Mouse (Mus musculus) MEL (cell line): ENCODE results near the gene Rundc3a. TPM values are rescaled to one million over a fixed set of nuclear protein-coding genes. Genes with fewer than 3 reads are reported as not detected.

Experiments
- DNase-seq: peaks from one replicate; pipeline ENCODE4 v3.0.0; 2011; ENCODE audit warnings: low read depth, low spot score
- H3K27ac ChIP-seq: 2 replicates; pipeline ENCODE4 v1.5.1; 2012; ENCODE audit warnings: low read depth, mild to moderate bottlenecking, control low read depth, low read length, moderate library complexity; ENCODE audit not compliant: control insufficient read depth
- H3K27me3 ChIP-seq, 2 experiments: fragments of 150-350 bp in 1 of 2; sonication (generic) in 1 of 2; 2 replicates each; pipeline ENCODE4 v1.6.1; 2012; ENCODE audit warnings: low read length in 2 of 2, mild to moderate bottlenecking in 2 of 2, improper control_type of control experiment in 1 of 2, moderate library complexity in 1 of 2; ENCODE audit not compliant: insufficient read depth in 2 of 2, control insufficient read depth in 1 of 2
- H3K36me3 ChIP-seq, 2 experiments: 2 replicates each; pipeline ENCODE4 v1.6.1; 2012 to 2014; ENCODE audit warnings: low read length in 2 of 2, improper control_type of control experiment in 1 of 2, inconsistent platforms in 1 of 2, mild to moderate bottlenecking in 1 of 2; ENCODE audit not compliant: insufficient read depth in 2 of 2, control insufficient read depth in 1 of 2
- H3K4me1 ChIP-seq, 2 experiments: fragments of 150-350 bp in 1 of 2; sonication (generic) in 1 of 2; 2 replicates each; pipeline ENCODE4 v1.6.1; 2012; ENCODE audit warnings: low read length in 2 of 2, improper control_type of control experiment in 1 of 2, mild to moderate bottlenecking in 1 of 2; ENCODE audit not compliant: insufficient read depth in 2 of 2, control insufficient read depth in 1 of 2
- H3K4me3 ChIP-seq, 2 experiments: fragments of 150-350 bp in 1 of 2; sonication (generic) in 1 of 2; 2 replicates each; pipeline ENCODE4 v1.5.1; 2012; ENCODE audit warnings: low read depth in 2 of 2, low read length in 2 of 2, mild to moderate bottlenecking in 2 of 2, moderate library complexity in 2 of 2, control low read depth in 1 of 2, improper control_type of control experiment in 1 of 2; ENCODE audit not compliant: control insufficient read depth in 1 of 2, insufficient read depth in 1 of 2
- H3K79me2 ChIP-seq: 2 replicates; pipeline ENCODE4 v1.6.1; 2012; ENCODE audit warnings: mild to moderate bottlenecking, low read length, moderate library complexity; ENCODE audit not compliant: control insufficient read depth, poor library complexity, insufficient read depth
- H3K9ac ChIP-seq: 2 replicates; pipeline ENCODE4 v1.6.1; 2012; ENCODE audit warnings: low read depth, mild to moderate bottlenecking, control low read depth, low read length, moderate library complexity; ENCODE audit not compliant: control insufficient read depth, poor library complexity, severe bottlenecking
- H3K9me3 ChIP-seq: fragments of 150-350 bp; sonication (generic); replicated peaks from 2 replicates; pipeline ENCODE4 v1.6.1; 2012; ENCODE audit warnings: mild to moderate bottlenecking, low read length, improper control_type of control experiment, moderate library complexity; ENCODE audit not compliant: insufficient read depth
- BHLHE40 ChIP-seq: IDR thresholded peaks from 2 replicates; pipeline ENCODE4 v1.6.1; 2012; ENCODE audit warnings: low read depth, mild to moderate bottlenecking, inconsistent platforms, low read length, improper control_type of control experiment, borderline replicate concordance
- CTCF ChIP-seq, 3 experiments: IDR thresholded peaks in 2 of 3; conservative IDR thresholded peaks in 1 of 3; 2 replicates each; pipeline ENCODE4 v1.5.1; 2011 to 2012; ENCODE audit warnings: low read length in 3 of 3, low read depth in 2 of 3, mild to moderate bottlenecking in 2 of 3, improper control_type of control experiment in 1 of 3, inconsistent platforms in 1 of 3, mixed read lengths in 1 of 3, moderate library complexity in 1 of 3; ENCODE audit not compliant: control insufficient read depth in 1 of 3, insufficient read depth in 1 of 3, poor library complexity in 1 of 3, severe bottlenecking in 1 of 3
- EP300 ChIP-seq, 2 experiments: IDR thresholded peaks; 2 replicates each; pipeline ENCODE4 v1.6.1; 2011; ENCODE audit warnings: improper control_type of control experiment in 2 of 2, low read length in 2 of 2, low read depth in 1 of 2, mild to moderate bottlenecking in 1 of 2
- GATA1 ChIP-seq: IDR thresholded peaks from 2 replicates; pipeline ENCODE4 v1.6.1; 2011; ENCODE audit warnings: low read depth, low read length, improper control_type of control experiment
- HCFC1 ChIP-seq: IDR thresholded peaks from 2 replicates; pipeline ENCODE4 v1.6.1; 2012; ENCODE audit warnings: low read depth, mild to moderate bottlenecking, inconsistent platforms, low read length, improper control_type of control experiment, moderate library complexity
- JUND ChIP-seq: IDR thresholded peaks from 2 replicates; pipeline ENCODE4 v1.6.1; 2011; ENCODE audit warnings: low read depth, mild to moderate bottlenecking, improper control_type of control experiment, low read length
- MAX ChIP-seq: IDR thresholded peaks from 2 replicates; pipeline ENCODE4 v1.6.1; 2011; ENCODE audit warnings: low read length, improper control_type of control experiment
- MEF2A ChIP-seq: IDR thresholded peaks from 2 replicates; pipeline ENCODE4 v1.6.1; 2014; ENCODE audit warnings: low read depth, mild to moderate bottlenecking, inconsistent platforms, low read length, improper control_type of control experiment; ENCODE audit not compliant: poor library complexity, insufficient replicate concordance, severe bottlenecking; ENCODE audit errors: extremely low read depth
- MYC ChIP-seq: IDR thresholded peaks from 2 replicates; pipeline ENCODE4 v1.6.1; 2011; ENCODE audit warnings: low read depth, mild to moderate bottlenecking, low read length, improper control_type of control experiment, moderate library complexity
- NELFE ChIP-seq: IDR thresholded peaks from 2 replicates; pipeline ENCODE4 v1.6.1; 2011; ENCODE audit warnings: low read depth, low read length, improper control_type of control experiment
- POLR2AphosphoS2 ChIP-seq: IDR thresholded peaks from 2 replicates; pipeline ENCODE4 v1.6.1; 2011; ENCODE audit warnings: low read length, improper control_type of control experiment
- TAL1 ChIP-seq: IDR thresholded peaks from 2 replicates; pipeline ENCODE4 v1.6.1; 2012; ENCODE audit warnings: mild to moderate bottlenecking, inconsistent platforms, low read length, moderate library complexity, mixed read lengths
- UBTF ChIP-seq: IDR thresholded peaks from 2 replicates; pipeline ENCODE4 v1.6.1; 2012; ENCODE audit warnings: low read depth, mild to moderate bottlenecking, inconsistent platforms, low read length, improper control_type of control experiment, moderate library complexity, borderline replicate concordance; ENCODE audit not compliant: insufficient read depth
- USF1 ChIP-seq: IDR thresholded peaks from 2 replicates; pipeline ENCODE4 v1.6.1; 2014; ENCODE audit warnings: low read depth, mild to moderate bottlenecking, inconsistent platforms, low read length, improper control_type of control experiment, moderate library complexity
- USF2 ChIP-seq, 2 experiments: IDR thresholded peaks; 2 replicates each; pipeline ENCODE4 v1.6.1; 2011 to 2012; ENCODE audit warnings: improper control_type of control experiment in 2 of 2, low read length in 2 of 2, borderline replicate concordance in 1 of 2, inconsistent platforms in 1 of 2, low read depth in 1 of 2, mild to moderate bottlenecking in 1 of 2; ENCODE audit not compliant: insufficient read depth in 1 of 2
- ZNF384 ChIP-seq: IDR thresholded peaks from 2 replicates; pipeline ENCODE4 v1.6.1; 2012; ENCODE audit warnings: low read depth, mild to moderate bottlenecking, inconsistent platforms, low read length, improper control_type of control experiment
- polyA plus RNA-seq, 2 experiments: library from polyadenylated mRNA; stranded (reverse) in 1 of 2; unstranded in 1 of 2; fragments of >175 nt in 1 of 2; fragments of >200 nt in 1 of 2; gene quantifications; 2 replicates each; pipeline versions ENCODE4 v1.2.1 to v1.2.4; 2012; ENCODE audit warnings: low replicate concordance in 2 of 2, low read depth in 1 of 2; ENCODE audit not compliant: insufficient read length in 2 of 2, insufficient read depth in 1 of 2, missing spikeins in 1 of 2
- total RNA-seq: library from RNA; depleted of rRNA; stranded (reverse); fragments of 300-350 nt; gene quantifications from 2 replicates; pipeline ENCODE4 v1.2.3, GENCODE M21; 2012

Gene Rundc3a
- total and polyA plus RNA-seq, 3 experiments, result 0.39 to 2.1 TPM; not detected in 1

GRCm38 (mm10) chr11:102356190-102356589 lies 37.0 kb upstream of the Rundc3a start:
- H3K27ac ChIP-seq, result no peak overlapping the region
- no peak for TF ChIP-seq MEF2A
- DNase-seq, result no peak
- H3K79me2 ChIP-seq, result no peaks in the 10 kb centered on the region
- H3K9ac ChIP-seq, result no peak overlapping the region
- no peaks in the 10 kb centered on the region for H3K36me3 ChIP-seq
- peaks cover 0 to 3% of the 10 kb centered on the region in 2 experiments; a peak in 1 of 4 replicates for H3K4me1 ChIP-seq
- no peak overlapping the region for H3K4me3 ChIP-seq
- H3K9me3 ChIP-seq, result no peaks in the 10 kb centered on the region
- H3K27me3 ChIP-seq, result peaks cover 0 to 15% of the 10 kb centered on the region in 2 experiments; a peak in 3 of 4 replicates

GRCm38 (mm10) chr11:102356636-102357350 lies 36.4 kb upstream of the Rundc3a start:
- no peaks in the 10 kb centered on the region for H3K79me2 ChIP-seq
- peaks cover 0 to 16% of the 10 kb centered on the region in 2 experiments; a peak in 3 of 4 replicates for H3K27me3 ChIP-seq
- no peak overlapping the region for H3K27ac ChIP-seq
- no peaks in the 10 kb centered on the region for H3K36me3 ChIP-seq
- H3K9ac ChIP-seq, result no peak overlapping the region
- no peak overlapping the region for H3K4me3 ChIP-seq
- no peak for DNase-seq
- TF ChIP-seq NELFE, result no peak
- H3K9me3 ChIP-seq, result no peaks in the 10 kb centered on the region
- H3K4me1 ChIP-seq, result no peaks in the 10 kb centered on the region

- Histone ChIP-seq H3K27ac (no peak overlapping the region), H3K4me3 (no peak overlapping the region), H3K79me2 (no peaks in the 10 kb centered on the region), H3K9ac (no peak overlapping the region), H3K36me3 (no peaks in the 10 kb centered on the region), H3K27me3 (peaks cover 0 to 12% of the 10 kb centered on the region in 2 experiments; a peak in 3 of 4 replicates), H3K4me1 (no peaks in the 10 kb centered on the region), H3K9me3 (no peaks in the 10 kb centered on the region)
- TF ChIP-seq TAL1, result no peak
- no peak for TF ChIP-seq ZNF384
- TF ChIP-seq BHLHE40, result no peak
- no peak for TF ChIP-seq MAX
- no peak for TF ChIP-seq HCFC1
- TF ChIP-seq JUND, result no peak
- TF ChIP-seq UBTF, result no peak
- TF ChIP-seq USF2 (IDR thresholded peaks at IDR 0.05; ENCODE audit: borderline replicate concordance in 1 of 2, insufficient read depth in 1 of 2, low read depth in 1 of 2, low read length in 2 of 2), result no peak
- TF ChIP-seq EP300 (IDR thresholded peaks at IDR 0.05; ENCODE audit: low read depth in 1 of 2, low read length in 2 of 2), result no peak
- TF ChIP-seq USF1, result no peak
- no peak for TF ChIP-seq MYC
- TF ChIP-seq GATA1, result no peak
- no peak for TF ChIP-seq CTCF (IDR thresholded peaks at IDR 0.05 in 2 of 3, conservative IDR thresholded peaks at IDR 0.05 in 1 of 3; ENCODE audit: control insufficient read depth in 1 of 3, insufficient read depth in 1 of 3, low read depth in 2 of 3, low read length in 3 of 3, poor library complexity in 1 of 3, severe bottlenecking in 1 of 3)
- no peak for TF ChIP-seq POLR2AphosphoS2
- no peak for DNase-seq
Observed at GRCm38 (mm10) chr11:102358365-102358764, 34.8 kb upstream of the Rundc3a start.
